Mouse (Mus musculus) midbrain, embryonic 13.5 days (tissue): ENCODE data around the gene Cavin4. TPM values are rescaled to one million over a fixed set of nuclear protein-coding genes. Genes with fewer than 3 reads are reported as not detected.

Experiments
- ATAC-seq: fragments of 200-750 bp; cut with Nextera tagmentation; 2 replicates; pipeline ENCODE4 v1.8.0; 2017; ENCODE audit warnings: mild to moderate bottlenecking, moderate TSS enrichment, moderate library complexity
- H3K27ac ChIP-seq: fragments of 300-500 bp; sonication (generic); 2 replicates; pipeline ENCODE4 v1.5.1; 2015; ENCODE audit warnings: inconsistent platforms, mild to moderate bottlenecking, moderate library complexity
- H3K27me3 ChIP-seq: fragments of 300-500 bp; sonication (generic); 2 replicates; pipeline ENCODE4 v1.6.1; 2015; ENCODE audit warnings: mild to moderate bottlenecking, inconsistent platforms
- H3K36me3 ChIP-seq: fragments of 300-500 bp; sonication (generic); 2 replicates; pipeline ENCODE4 v1.6.1; 2015; ENCODE audit warnings: mild to moderate bottlenecking, inconsistent platforms
- H3K4me1 ChIP-seq: fragments of 300-500 bp; sonication (generic); replicated peaks from 2 replicates; pipeline ENCODE4 v1.6.1; 2015; ENCODE audit warnings: inconsistent platforms
- H3K4me2 ChIP-seq: fragments of 300-500 bp; sonication (generic); replicated peaks from 2 replicates; pipeline ENCODE4 v1.6.1; 2015; ENCODE audit warnings: moderate library complexity, mild to moderate bottlenecking, inconsistent platforms
- H3K4me3 ChIP-seq: fragments of 300-500 bp; sonication (generic); replicated peaks from 2 replicates; pipeline ENCODE4 v1.5.1; 2015; ENCODE audit warnings: mild to moderate bottlenecking, inconsistent platforms
- H3K9ac ChIP-seq: fragments of 300-500 bp; sonication (generic); replicated peaks from 2 replicates; pipeline ENCODE4 v1.6.1; 2015; ENCODE audit warnings: mild to moderate bottlenecking, inconsistent platforms
- H3K9me3 ChIP-seq: fragments of 300-500 bp; sonication (generic); 2 replicates; pipeline ENCODE4 v1.6.1; 2016; ENCODE audit warnings: mild to moderate bottlenecking, inconsistent platforms
- WGBS: fragments of 180-500 bp; shearing (Covaris S2); methylation state at CpG from one replicate; pipeline ENCODE4 v1.1.7; 2015; 5-methylcytosine and 5-hydroxymethylcytosine counted together
- polyA plus RNA-seq: library from polyadenylated mRNA; unstranded; fragments of >200 nt; fragmentation: Nextera tagmentation; extraction: Ambion mirVana; gene quantifications from 2 replicates; pipeline ENCODE4 v1.2.1, GENCODE M21; 2015

Gene Cavin4
- polyA plus RNA-seq, 1 experiment from 2014 or later = 2.8 TPM

GRCm38 (mm10) chr4:48639503-48639902 lies 23.8 kb upstream of the Cavin4 start:
- WGBS = 84% methylated on average over 17 of the region's 17 CpGs

GRCm38 (mm10) chr4:48643801-48644200 lies 19.5 kb upstream of the Cavin4 start:
- 88% methylated on average over 6 of the region's 6 CpGs for WGBS
- Histone ChIP-seq H3K4me3 (no peak overlapping the region), H3K9me3 (no peaks in the 10 kb centered on the region), H3K36me3 (peaks cover 80% of the 10 kb centered on the region), H3K27me3 (no peaks in the 10 kb centered on the region), H3K9ac (no peak overlapping the region), H3K4me2 (no peak overlapping the region), H3K27ac (no peak overlapping the region), H3K4me1 (no peaks in the 10 kb centered on the region)
- no peak for ATAC-seq

More at GRCm38 (mm10) chr4:48639503-48639902, 23.8 kb upstream of the Cavin4 start:
- H3K27ac ChIP-seq = peak overlapping the region; percentile 3; the same call in 1 of the 2 replicates
- no peaks in the 10 kb centered on the region for H3K27me3 ChIP-seq
- H3K9me3 ChIP-seq = no peaks in the 10 kb centered on the region
- peaks cover 71% of the 10 kb centered on the region for H3K36me3 ChIP-seq
- no peak for ATAC-seq
- H3K4me3 ChIP-seq = no peak overlapping the region
- no peak overlapping the region for H3K9ac ChIP-seq
- H3K4me2 ChIP-seq = no peak overlapping the region
- H3K4me1 ChIP-seq = peaks cover 10% of the 10 kb centered on the region

GRCm38 (mm10) chr4:48646143-48646542 lies 17.2 kb upstream of the Cavin4 start:
- Histone ChIP-seq H3K27me3 (no peaks in the 10 kb centered on the region), H3K4me3 (no peak overlapping the region), H3K27ac (no peak overlapping the region), H3K9me3 (no peaks in the 10 kb centered on the region), H3K36me3 (peaks cover 84% of the 10 kb centered on the region), H3K4me1 (no peaks in the 10 kb centered on the region), H3K9ac (no peak overlapping the region), H3K4me2 (no peak overlapping the region)
- WGBS = 96% methylated on average over 5 of the region's 5 CpGs
- ATAC-seq = no peak

GRCm38 (mm10) chr4:48650617-48651360 lies 12.5 kb upstream of the Cavin4 start:
- Histone ChIP-seq H3K4me3 (no peak overlapping the region), H3K4me1 (no peaks in the 10 kb centered on the region), H3K27me3 (no peaks in the 10 kb centered on the region), H3K27ac (no peak overlapping the region), H3K36me3 (peaks cover 77% of the 10 kb centered on the region), H3K9ac (no peak overlapping the region), H3K4me2 (no peak overlapping the region), H3K9me3 (no peaks in the 10 kb centered on the region)
- WGBS = 94% methylated on average over 10 of the region's 10 CpGs
- ATAC-seq = no peak

- Histone ChIP-seq H3K4me2 (no peak overlapping the region), H3K27me3 (no peaks in the 10 kb centered on the region), H3K9me3 (no peaks in the 10 kb centered on the region), H3K27ac (no peak overlapping the region), H3K36me3 (peaks cover 78% of the 10 kb centered on the region), H3K4me3 (no peak overlapping the region), H3K9ac (no peak overlapping the region), H3K4me1 (no peaks in the 10 kb centered on the region)
- 0 out of 2 replicates have a peak, but pooled peaks have one; percentile 24 for ATAC-seq
- 49% methylated on average over 4 of the region's 4 CpGs for WGBS
Measured at GRCm38 (mm10) chr4:48654118-48654517, 9.2 kb upstream of the Cavin4 start.

GRCm38 (mm10) chr4:48656530-48656929 lies 6.8 kb upstream of the Cavin4 start:
- Histone ChIP-seq H3K36me3 (peaks cover 80% of the 10 kb centered on the region), H3K9me3 (no peaks in the 10 kb centered on the region)

GRCm38 (mm10) chr4:48660144-48660543 lies 3.2 kb upstream of the Cavin4 start:
- Histone ChIP-seq H3K27me3 (no peaks in the 10 kb centered on the region), H3K4me1 (no peaks in the 10 kb centered on the region), H3K27ac (no peak overlapping the region), H3K4me2 (no peak overlapping the region), H3K4me3 (no peak overlapping the region), H3K9me3 (no peaks in the 10 kb centered on the region), H3K36me3 (peaks cover 73% of the 10 kb centered on the region), H3K9ac (no peak overlapping the region)
- WGBS = 92% methylated on average over 4 of the region's 4 CpGs
- ATAC-seq = no peak

More at GRCm38 (mm10) chr4:48656530-48656929, 6.8 kb upstream of the Cavin4 start:
- H3K27me3 ChIP-seq = no peaks in the 10 kb centered on the region
- ATAC-seq = no peak
- no peak overlapping the region for H3K4me2 ChIP-seq
- no peak overlapping the region for H3K4me3 ChIP-seq
- no peaks in the 10 kb centered on the region for H3K4me1 ChIP-seq
- H3K27ac ChIP-seq = no peak overlapping the region
- no peak overlapping the region for H3K9ac ChIP-seq
- 98% methylated on average over 8 of the region's 8 CpGs for WGBS

GRCm38 (mm10) chr4:48660619-48661575 lies 2.4 kb upstream of the Cavin4 start:
- Histone ChIP-seq H3K9me3 (no peaks in the 10 kb centered on the region), H3K27me3 (no peaks in the 10 kb centered on the region), H3K4me2 (no peak overlapping the region), H3K9ac (no peak overlapping the region), H3K4me3 (no peak overlapping the region), H3K36me3 (peaks cover 74% of the 10 kb centered on the region), H3K4me1 (no peaks in the 10 kb centered on the region), H3K27ac (no peak overlapping the region)
- ATAC-seq = no peak
- 91% methylated on average over 7 of the region's 7 CpGs for WGBS

- no peak for ATAC-seq
- Histone ChIP-seq H3K4me3 (no peak overlapping the region), H3K27ac (no peak overlapping the region), H3K4me2 (no peak overlapping the region), H3K9ac (no peak overlapping the region), H3K4me1 (no peaks in the 10 kb centered on the region), H3K27me3 (no peaks in the 10 kb centered on the region), H3K9me3 (no peaks in the 10 kb centered on the region), H3K36me3 (peaks cover 56% of the 10 kb centered on the region)
- 94% methylated on average over 6 of the region's 6 CpGs for WGBS
Measured at GRCm38 (mm10) chr4:48664021-48664420, 707 bp downstream of the Cavin4 start.

GRCm38 (mm10) chr4:48667279-48667678 lies 4.0 kb downstream of the Cavin4 start:
- ATAC-seq = no peak
- 95% methylated on average over 6 of the region's 6 CpGs for WGBS
- peaks cover 49% of the 10 kb centered on the region for H3K36me3 ChIP-seq
- H3K9me3 ChIP-seq = no peaks in the 10 kb centered on the region
- H3K27me3 ChIP-seq = no peaks in the 10 kb centered on the region
- H3K4me2 ChIP-seq = no peak overlapping the region
- H3K4me1 ChIP-seq = no peaks in the 10 kb centered on the region
- no peak overlapping the region for H3K9ac ChIP-seq
- H3K27ac ChIP-seq = no peak overlapping the region
- no peak overlapping the region for H3K4me3 ChIP-seq

- H3K36me3 ChIP-seq = peaks cover 60% of the 10 kb centered on the region
- no peaks in the 10 kb centered on the region for H3K4me1 ChIP-seq
Measured at GRCm38 (mm10) chr4:48672915-48673314, 9.6 kb downstream of the Cavin4 start.

GRCm38 (mm10) chr4:48674412-48674811 lies 11.1 kb downstream of the Cavin4 start:
- H3K27ac ChIP-seq = no peak overlapping the region
- H3K36me3 ChIP-seq = peaks cover 60% of the 10 kb centered on the region
- no peak overlapping the region for H3K4me2 ChIP-seq
- no peaks in the 10 kb centered on the region for H3K4me1 ChIP-seq
- H3K9me3 ChIP-seq = no peaks in the 10 kb centered on the region
- no peak overlapping the region for H3K4me3 ChIP-seq
- 94% methylated on average over 7 of the region's 7 CpGs for WGBS
- H3K9ac ChIP-seq = no peak overlapping the region
- H3K27me3 ChIP-seq = no peaks in the 10 kb centered on the region
- ATAC-seq = no peak

More at GRCm38 (mm10) chr4:48672915-48673314, 9.6 kb downstream of the Cavin4 start:
- Histone ChIP-seq H3K9me3 (no peaks in the 10 kb centered on the region), H3K9ac (no peak overlapping the region), H3K4me3 (no peak overlapping the region), H3K27me3 (no peaks in the 10 kb centered on the region), H3K4me2 (no peak overlapping the region), H3K27ac (no peak overlapping the region)
- WGBS = 95% methylated on average over 5 of the region's 5 CpGs
- no peak for ATAC-seq
